ENCODE assay signal across 9 mouse cellular contexts in genomic region chr7:4811842-4812302, GRCm38 (mm10). TPM values are rescaled to one million over a fixed set of nuclear protein-coding genes. Genes with fewer than 3 reads are reported as not detected.
DNase-seq lines count a peak whose midpoint lies in the region; ATAC-seq and TF ChIP-seq lines count a peak whose summit lies in the region.
"Had no signal": no experiment of that assay in that cellular context is flagged by ENCODE, and none has a peak within 500 bp of the region (broad histone marks: within the 10 kb centered on the region; RNA-seq: fewer than 3 reads in every experiment).

No protein-coding gene starts in this region.

- no peak for TF ChIP-seq CTCF in cerebellum, adult 2 months (IDR thresholded peaks at IDR 0.05; ENCODE audit: borderline replicate concordance, insufficient read depth, low read depth, low read length)
- TF ChIP-seq CTCF in midbrain, postnatal 0 days (IDR thresholded peaks at IDR 0.05): no peak

- H3K27ac ChIP-seq in cerebellum, adult 2 months (ENCODE audit: insufficient read depth, low read length): peak overlapping the region; percentile 37; the same call in 1 of the 2 replicates
- H3K27ac ChIP-seq in embryonic facial prominence, embryonic 12.5 days: peak overlapping the region; percentile 94
- peak overlapping the region; percentile 88 for H3K27ac ChIP-seq in limb, embryonic 11.5 days (replicated peaks; ENCODE audit: low read depth, low read length)
- H3K27ac ChIP-seq in midbrain, postnatal 0 days (ENCODE audit: low read depth, low read length): peak overlapping the region; percentile 91

- no peaks in the 10 kb centered on the region for H3K4me1 ChIP-seq in cerebellum, adult 2 months (ENCODE audit: control insufficient read depth, insufficient read depth, low read length)
- H3K4me1 ChIP-seq in megakaryocyte, embryonic 14.5 days: peaks cover 49% of the 10 kb centered on the region
- peaks cover 26% of the 10 kb centered on the region for H3K4me1 ChIP-seq in embryonic facial prominence, embryonic 12.5 days
- peaks cover 16% of the 10 kb centered on the region for H3K4me1 ChIP-seq in limb, embryonic 11.5 days (ENCODE audit: control insufficient read depth, insufficient read depth, low read length)
- peaks cover 8% of the 10 kb centered on the region; the same call in 1 of the 2 replicates for H3K4me1 ChIP-seq in midbrain, postnatal 0 days (ENCODE audit: insufficient read depth, low read length)

- peaks cover 48% of the 10 kb centered on the region for H3K36me3 ChIP-seq in megakaryocyte, embryonic 14.5 days (replicated peaks; ENCODE audit: low read length)
- peaks cover 34% of the 10 kb centered on the region for H3K36me3 ChIP-seq in embryonic facial prominence, embryonic 12.5 days
- H3K36me3 ChIP-seq in limb, embryonic 11.5 days (ENCODE audit: control insufficient read depth, insufficient read depth, low read length): peaks cover 17% of the 10 kb centered on the region
- H3K36me3 ChIP-seq in midbrain, postnatal 0 days (ENCODE audit: insufficient read depth, low read length): peaks cover 9% of the 10 kb centered on the region; the same call in 1 of the 2 replicates

- peak overlapping the region; percentile 99 for H3K9ac ChIP-seq in embryonic facial prominence, embryonic 12.5 days
- H3K9ac ChIP-seq in limb, embryonic 11.5 days (ENCODE audit: low read length): peak overlapping the region; percentile 96
- H3K9ac ChIP-seq in midbrain, postnatal 0 days (replicated peaks; ENCODE audit: low read length, poor library complexity, severe bottlenecking): peak overlapping the region; percentile 91

- TF ChIP-seq POLR2A in cerebellum, adult 2 months (IDR thresholded peaks at IDR 0.05; ENCODE audit: borderline replicate concordance, insufficient read depth, low read length): no peak

- H3K9me3 ChIP-seq in megakaryocyte, embryonic 14.5 days: peaks cover 6% of the 10 kb centered on the region
- H3K9me3 ChIP-seq in embryonic facial prominence, embryonic 12.5 days: no peaks in the 10 kb centered on the region
- no peaks in the 10 kb centered on the region for H3K9me3 ChIP-seq in limb, embryonic 11.5 days (ENCODE audit: control insufficient read depth, low read length)
- H3K9me3 ChIP-seq in midbrain, postnatal 0 days (ENCODE audit: low read length): no peaks in the 10 kb centered on the region

- 1% methylated on average over 28 of the region's 36 CpGs for WGBS in cerebellum, adult 2 months
- under 1% methylated on average over 36 of the region's 36 CpGs for WGBS in embryonic facial prominence, embryonic 12.5 days
- under 1% methylated on average over 32 of the region's 36 CpGs for WGBS in limb, embryonic 11.5 days
- WGBS in midbrain, postnatal 0 days: 1% methylated on average over 22 of the region's 36 CpGs

- H3K4me3 ChIP-seq in cerebellum, adult 2 months (replicated peaks; ENCODE audit: insufficient read depth, low read depth, low read length): peak overlapping the region; percentile 90
- H3K4me3 ChIP-seq in megakaryocyte, embryonic 14.5 days (replicated peaks): peak overlapping the region; percentile 95
- H3K4me3 ChIP-seq in embryonic facial prominence, embryonic 12.5 days: peak overlapping the region; percentile 100
- peak overlapping the region; percentile 93 for H3K4me3 ChIP-seq in limb, embryonic 11.5 days (ENCODE audit: low read depth, low read length)
- H3K4me3 ChIP-seq in midbrain, postnatal 0 days (ENCODE audit: low read depth, low read length): peak overlapping the region; percentile 94

- H3K4me2 ChIP-seq in embryonic facial prominence, embryonic 12.5 days (replicated peaks): peak overlapping the region; percentile 81
- H3K4me2 ChIP-seq in limb, embryonic 11.5 days (ENCODE audit: low read depth, severe bottlenecking): peak overlapping the region; percentile 82
- peak overlapping the region; percentile 73 for H3K4me2 ChIP-seq in midbrain, postnatal 0 days (ENCODE audit: low read depth, low read length, poor library complexity, severe bottlenecking)

- H3K27me3 ChIP-seq in cerebellum, adult 2 months (ENCODE audit: control insufficient read depth, insufficient read depth, low read length): no peaks in the 10 kb centered on the region
- no peaks in the 10 kb centered on the region for H3K27me3 ChIP-seq in megakaryocyte, embryonic 14.5 days (replicated peaks)
- H3K27me3 ChIP-seq in embryonic facial prominence, embryonic 12.5 days: no peaks in the 10 kb centered on the region
- no peaks in the 10 kb centered on the region for H3K27me3 ChIP-seq in limb, embryonic 11.5 days (ENCODE audit: control insufficient read depth, insufficient read depth, low read length)
- H3K27me3 ChIP-seq in midbrain, postnatal 0 days (ENCODE audit: insufficient read depth, low read length): no peaks in the 10 kb centered on the region

- DNase-seq in cerebellum, adult 2 months: no peak
- DNase-seq in cerebellum, adult 8-10 months: no peak
- DNase-seq in limb, embryonic 11.5 days (ENCODE audit: low spot score): peak; percentile 58
- no peak for DNase-seq in midbrain, postnatal 0 days (ENCODE audit: low spot score)
- no peak for DNase-seq in gastrocnemius, postnatal 25 days

- no peak for ATAC-seq in megakaryocyte, adult 5-6 weeks (ENCODE audit: poor library complexity, severe bottlenecking)
- no peak for ATAC-seq in embryonic facial prominence, embryonic 12.5 days (ENCODE audit: insufficient number of reproducible peaks, insufficient read depth, low FRiP score, low TSS enrichment)
- no peak; the same call in 1 of the 2 replicates for ATAC-seq in limb, embryonic 11.5 days (ENCODE audit: insufficient number of reproducible peaks, low FRiP score, low TSS enrichment, low read depth)
- no peak for ATAC-seq in midbrain, postnatal 0 days (ENCODE audit: low FRiP score)

RNA-seq across cellular contexts. Expression of gene Ube2s, which starts 0.5 kb away (rescaled TPM):
- polyA plus RNA-seq in cerebellum, adult 2 months (2012; rRNA removed): 179 and 211 TPM in 2 replicates
- 217 and 258 TPM in 2 replicates for polyA plus RNA-seq in megakaryocyte, embryonic 14.5 days (2012; ENCODE audit: insufficient read depth, low replicate concordance)
- total RNA-seq in megakaryocyte, adult 5-6 weeks (2015): 313 and 324 TPM in 2 replicates
- total RNA-seq in megakaryocyte, adult 5-6 weeks (2017): 178 and 185 TPM in 2 replicates
- 422 and 452 TPM in 2 replicates for polyA plus RNA-seq in embryonic facial prominence, embryonic 12.5 days (2016; fragmentation: Nextera tagmentation; extraction: Ambion mirVana)
- 527 and 540 TPM in 2 replicates for polyA plus RNA-seq in limb, embryonic 11.5 days (2014; fragmentation: Nextera tagmentation; extraction: Ambion mirVana)
- total RNA-seq in midbrain, postnatal 0 days (2014; rRNA removed): 264 and 276 TPM in 2 replicates
- polyA plus RNA-seq in midbrain, postnatal 0 days (2015; fragmentation: Nextera tagmentation; extraction: Ambion mirVana): 207 and 210 TPM in 2 replicates
- 10 to 100 TPM; 65.5 to 67.9 TPM for total RNA-seq in gastrocnemius, postnatal 25 days (2021)

RNA-seq across cellular contexts. Expression of gene Rpl28, which starts 19.2 kb away (rescaled TPM):
- polyA plus RNA-seq in cerebellum, adult 2 months (2012; rRNA removed): 268 and 296 TPM in 2 replicates
- 3,598 and 12,997 TPM in 2 replicates for polyA plus RNA-seq in megakaryocyte, embryonic 14.5 days (2012; ENCODE audit: insufficient read depth, low replicate concordance)
- 1,340 and 1,433 TPM in 2 replicates for total RNA-seq in megakaryocyte, adult 5-6 weeks (2015)
- total RNA-seq in megakaryocyte, adult 5-6 weeks (2017): 535 and 673 TPM in 2 replicates
- polyA plus RNA-seq in embryonic facial prominence, embryonic 12.5 days (2016; fragmentation: Nextera tagmentation; extraction: Ambion mirVana): 388 and 404 TPM in 2 replicates
- 266 and 269 TPM in 2 replicates for polyA plus RNA-seq in limb, embryonic 11.5 days (2014; fragmentation: Nextera tagmentation; extraction: Ambion mirVana)
- total RNA-seq in midbrain, postnatal 0 days (2014; rRNA removed): 131 and 177 TPM in 2 replicates
- polyA plus RNA-seq in midbrain, postnatal 0 days (2015; fragmentation: Nextera tagmentation; extraction: Ambion mirVana): 289 TPM in 2 replicates
- total RNA-seq in gastrocnemius, postnatal 25 days (2021): 100 to 1,000 TPM; 442 to 471 TPM

RNA-seq across cellular contexts. Expression of gene Tmem238, which starts 22.4 kb away (rescaled TPM):
- 13.2 and 15.6 TPM in 2 replicates for polyA plus RNA-seq in cerebellum, adult 2 months (2012; rRNA removed)
- polyA plus RNA-seq in megakaryocyte, embryonic 14.5 days (2012; ENCODE audit: insufficient read depth, low replicate concordance): 29.3 and 145 TPM in 2 replicates
- 1.3 and 3.0 TPM in 2 replicates for total RNA-seq in megakaryocyte, adult 5-6 weeks (2015)
- 0.61 and 2.5 TPM in 2 replicates for total RNA-seq in megakaryocyte, adult 5-6 weeks (2017)
- polyA plus RNA-seq in embryonic facial prominence, embryonic 12.5 days (2016; fragmentation: Nextera tagmentation; extraction: Ambion mirVana): 5.8 and 6.2 TPM in 2 replicates
- 2.1 and 2.6 TPM in 2 replicates for polyA plus RNA-seq in limb, embryonic 11.5 days (2014; fragmentation: Nextera tagmentation; extraction: Ambion mirVana)
- 14.6 and 16.6 TPM in 2 replicates for total RNA-seq in midbrain, postnatal 0 days (2014; rRNA removed)
- polyA plus RNA-seq in midbrain, postnatal 0 days (2015; fragmentation: Nextera tagmentation; extraction: Ambion mirVana): 16.0 and 18.2 TPM in 2 replicates
- total RNA-seq in gastrocnemius, postnatal 25 days (2021): 1 to 10 TPM; 6.3 to 6.4 TPM

RNA-seq across cellular contexts. Expression of gene Tmem190, which starts 29.1 kb away (rescaled TPM):
- polyA plus RNA-seq in cerebellum, adult 2 months (2012; rRNA removed): not detected in 2 replicates
- not detected in 2 replicates for polyA plus RNA-seq in megakaryocyte, embryonic 14.5 days (2012; ENCODE audit: insufficient read depth, low replicate concordance)
- not detected in 2 replicates for total RNA-seq in megakaryocyte, adult 5-6 weeks (2015)
- total RNA-seq in megakaryocyte, adult 5-6 weeks (2017): not detected in 2 replicates
- polyA plus RNA-seq in embryonic facial prominence, embryonic 12.5 days (2016; fragmentation: Nextera tagmentation; extraction: Ambion mirVana): not detected in 2 replicates
- 0.41 TPM in 1 of 2 replicates, not detected in the other for polyA plus RNA-seq in limb, embryonic 11.5 days (2014; fragmentation: Nextera tagmentation; extraction: Ambion mirVana)
- not detected in 2 replicates for total RNA-seq in midbrain, postnatal 0 days (2014; rRNA removed)
- polyA plus RNA-seq in midbrain, postnatal 0 days (2015; fragmentation: Nextera tagmentation; extraction: Ambion mirVana): 0.39 and 0.48 TPM in 2 replicates
- not detected for total RNA-seq in gastrocnemius, postnatal 25 days (2021)
- total RNA-seq: layer of hippocampus, adult 18-20 months had no signal

RNA-seq across cellular contexts. Expression of gene Il11, which starts 29.2 kb away (rescaled TPM):
- polyA plus RNA-seq in cerebellum, adult 2 months (2012; rRNA removed): 1.2 TPM in 2 replicates
- 0.26 and 1.9 TPM in 2 replicates for polyA plus RNA-seq in megakaryocyte, embryonic 14.5 days (2012; ENCODE audit: insufficient read depth, low replicate concordance)
- total RNA-seq in megakaryocyte, adult 5-6 weeks (2015): not detected in 2 replicates
- not detected in 2 replicates for total RNA-seq in megakaryocyte, adult 5-6 weeks (2017)
- polyA plus RNA-seq in embryonic facial prominence, embryonic 12.5 days (2016; fragmentation: Nextera tagmentation; extraction: Ambion mirVana): 0.10 TPM in 1 of 2 replicates, not detected in the other
- not detected in 2 replicates for polyA plus RNA-seq in limb, embryonic 11.5 days (2014; fragmentation: Nextera tagmentation; extraction: Ambion mirVana)
- total RNA-seq in midbrain, postnatal 0 days (2014; rRNA removed): 1.4 and 2.0 TPM in 2 replicates
- polyA plus RNA-seq in midbrain, postnatal 0 days (2015; fragmentation: Nextera tagmentation; extraction: Ambion mirVana): 1.7 and 2.5 TPM in 2 replicates
- total RNA-seq in gastrocnemius, postnatal 25 days (2021): not detected

Comparison
In these comparisons a context has a peak if more than half of its experiments do, and no peak if none do; other contexts are left out.
1. H3K27ac ChIP-seq: peak in every context shown above with its lines; median percentile 94 in embryonic facial prominence, embryonic 12.5 days; 91 in midbrain, postnatal 0 days; 88 in limb, embryonic 11.5 days; 37 in cerebellum, adult 2 months.